Mouse (Mus musculus): ENCODE results near the gene Tmem159. TPM values are rescaled to one million over a fixed set of nuclear protein-coding genes. Genes with fewer than 3 reads are reported as not detected.

The Tmem159 gene
- polyA plus RNA-seq, 1 experiment from 2014 or later, result 27.4 TPM

- Histone ChIP-seq H3K27ac (no peak overlapping the region), H3K27me3 (no peaks in the 10 kb centered on the region), H3K4me3 (peak overlapping the region; percentile 61), H3K9me3 (no peaks in the 10 kb centered on the region), H3K36me3 (0 out of 2 replicates have a peak, but pooled peaks cover 2% of the 10 kb centered on the region), H3K9ac (peak overlapping the region; percentile 56), H3K4me2 (replicated peaks) (peak overlapping the region; percentile 77), H3K4me1 (no peaks in the 10 kb centered on the region)
- 3% methylated on average over 25 of the region's 25 CpGs for WGBS
- ATAC-seq (ENCODE audit: insufficient number of reproducible peaks, insufficient read depth, low FRiP score, low TSS enrichment), result no peak
Observed at GRCm38 (mm10) chr7:120103019-120103567, 940 bp downstream of the Tmem159 start.

GRCm38 (mm10) chr7:120104975-120105374 is 2.8 kb downstream of the Tmem159 start:
- no peaks in the 10 kb centered on the region for H3K4me1 ChIP-seq
- no peaks in the 10 kb centered on the region for H3K9me3 ChIP-seq
- ATAC-seq (ENCODE audit: insufficient number of reproducible peaks, insufficient read depth, low FRiP score, low TSS enrichment), result no peak
- no peak overlapping the region for H3K4me2 ChIP-seq (replicated peaks)
- WGBS, result 68% methylated on average over 3 of the region's 3 CpGs
- H3K4me3 ChIP-seq, result no peak overlapping the region
- H3K27me3 ChIP-seq, result no peaks in the 10 kb centered on the region
- no peak overlapping the region for H3K9ac ChIP-seq
- 0 out of 2 replicates have a peak, but pooled peaks cover 4% of the 10 kb centered on the region for H3K36me3 ChIP-seq
- no peak overlapping the region for H3K27ac ChIP-seq

- no peaks in the 10 kb centered on the region for H3K27me3 ChIP-seq
- H3K4me1 ChIP-seq, result no peaks in the 10 kb centered on the region
- ATAC-seq (ENCODE audit: insufficient number of reproducible peaks, insufficient read depth, low FRiP score, low TSS enrichment), result no peak
- no peak overlapping the region for H3K9ac ChIP-seq
- 0 out of 2 replicates have a peak, but pooled peaks cover 4% of the 10 kb centered on the region for H3K36me3 ChIP-seq
- H3K4me2 ChIP-seq (replicated peaks), result no peak overlapping the region
- no peaks in the 10 kb centered on the region for H3K9me3 ChIP-seq
- WGBS, result 74% methylated on average over 2 of the region's 2 CpGs
- H3K4me3 ChIP-seq, result no peak overlapping the region
- H3K27ac ChIP-seq, result no peak overlapping the region
Observed at GRCm38 (mm10) chr7:120106356-120106755, 4.2 kb downstream of the Tmem159 start.

- Histone ChIP-seq H3K4me3 (no peak overlapping the region), H3K9ac (no peak overlapping the region), H3K4me1 (no peaks in the 10 kb centered on the region), H3K27me3 (no peaks in the 10 kb centered on the region), H3K4me2 (replicated peaks) (no peak overlapping the region), H3K27ac (no peak overlapping the region), H3K36me3 (0 out of 2 replicates have a peak, but pooled peaks cover 4% of the 10 kb centered on the region), H3K9me3 (no peaks in the 10 kb centered on the region)
- WGBS, result 83% methylated on average over 5 of the region's 5 CpGs
- no peak for ATAC-seq (ENCODE audit: insufficient number of reproducible peaks, insufficient read depth, low FRiP score, low TSS enrichment)
Observed at GRCm38 (mm10) chr7:120109676-120110075, 7.5 kb downstream of the Tmem159 start.

- no peak overlapping the region for H3K4me3 ChIP-seq
- WGBS, result 69% methylated on average over 5 of the region's 5 CpGs
- H3K9me3 ChIP-seq, result no peaks in the 10 kb centered on the region
- peaks cover 10% of the 10 kb centered on the region; the same call in 1 of the 2 replicates for H3K4me1 ChIP-seq
- 0 out of 2 replicates have a peak overlapping the region, but pooled peaks have one; percentile 30 for H3K27ac ChIP-seq
- H3K4me2 ChIP-seq (replicated peaks), result no peak overlapping the region
- no peaks in the 10 kb centered on the region for H3K36me3 ChIP-seq
- 0 out of 2 replicates have a peak, but pooled peaks have one; percentile 35 for ATAC-seq (ENCODE audit: insufficient number of reproducible peaks, insufficient read depth, low FRiP score, low TSS enrichment)
- no peaks in the 10 kb centered on the region for H3K27me3 ChIP-seq
- H3K9ac ChIP-seq, result no peak overlapping the region
Observed at GRCm38 (mm10) chr7:120116976-120117375, 14.8 kb downstream of the Tmem159 start.

GRCm38 (mm10) chr7:120117529-120117928 is 15.4 kb downstream of the Tmem159 start:
- 42% methylated on average over 6 of the region's 6 CpGs for WGBS
- ATAC-seq (ENCODE audit: insufficient number of reproducible peaks, insufficient read depth, low FRiP score, low TSS enrichment), result no peak
- 0 out of 2 replicates have a peak overlapping the region, but pooled peaks have one; percentile 30 for H3K27ac ChIP-seq

GRCm38 (mm10) chr7:120123776-120124175 is 21.6 kb downstream of the Tmem159 start:
- Histone ChIP-seq H3K9me3 (no peaks in the 10 kb centered on the region), H3K4me2 (replicated peaks) (no peak overlapping the region), H3K27me3 (no peaks in the 10 kb centered on the region), H3K9ac (no peak overlapping the region), H3K4me3 (no peak overlapping the region), H3K36me3 (no peaks in the 10 kb centered on the region), H3K27ac (no peak overlapping the region), H3K4me1 (peaks cover 27% of the 10 kb centered on the region)
- 72% methylated on average over 4 of the region's 4 CpGs for WGBS
- no peak for ATAC-seq (ENCODE audit: insufficient number of reproducible peaks, insufficient read depth, low FRiP score, low TSS enrichment)

More at GRCm38 (mm10) chr7:120117529-120117928, 15.4 kb downstream of the Tmem159 start:
- no peak overlapping the region for H3K4me2 ChIP-seq (replicated peaks)
- H3K9me3 ChIP-seq, result no peaks in the 10 kb centered on the region
- no peak overlapping the region for H3K4me3 ChIP-seq
- H3K4me1 ChIP-seq, result peaks cover 10% of the 10 kb centered on the region; the same call in 1 of the 2 replicates
- no peaks in the 10 kb centered on the region for H3K27me3 ChIP-seq
- no peak overlapping the region for H3K9ac ChIP-seq
- no peaks in the 10 kb centered on the region for H3K36me3 ChIP-seq

GRCm38 (mm10) chr7:120124844-120125243 is 22.7 kb downstream of the Tmem159 start:
- no peaks in the 10 kb centered on the region for H3K9me3 ChIP-seq
- peak; percentile 52; the same call in 1 of the 2 replicates for ATAC-seq (ENCODE audit: insufficient number of reproducible peaks, insufficient read depth, low FRiP score, low TSS enrichment)
- 6% methylated on average over 3 of the region's 3 CpGs for WGBS
- H3K36me3 ChIP-seq, result no peaks in the 10 kb centered on the region
- no peak overlapping the region for H3K9ac ChIP-seq
- H3K4me3 ChIP-seq, result no peak overlapping the region
- peaks cover 27% of the 10 kb centered on the region for H3K4me1 ChIP-seq
- no peaks in the 10 kb centered on the region for H3K27me3 ChIP-seq
- no peak overlapping the region for H3K4me2 ChIP-seq (replicated peaks)
- H3K27ac ChIP-seq, result peak overlapping the region; percentile 69

GRCm38 (mm10) chr7:120126976-120127685 is 25.0 kb downstream of the Tmem159 start:
- H3K9ac ChIP-seq, result no peak overlapping the region
- H3K4me3 ChIP-seq, result no peak overlapping the region
- peaks cover 27% of the 10 kb centered on the region for H3K4me1 ChIP-seq
- WGBS, result 11% methylated on average over 5 of the region's 5 CpGs
- no peaks in the 10 kb centered on the region for H3K27me3 ChIP-seq
- ATAC-seq (ENCODE audit: insufficient number of reproducible peaks, insufficient read depth, low FRiP score, low TSS enrichment), result peak; percentile 70
- H3K4me2 ChIP-seq (replicated peaks), result no peak overlapping the region; the same call in 1 of the 2 replicates
- no peaks in the 10 kb centered on the region for H3K9me3 ChIP-seq
- no peaks in the 10 kb centered on the region for H3K36me3 ChIP-seq
- peak overlapping the region; percentile 80 for H3K27ac ChIP-seq

- Histone ChIP-seq H3K9ac (no peak overlapping the region), H3K27ac (peak overlapping the region; percentile 80), H3K4me2 (replicated peaks) (no peak overlapping the region), H3K36me3 (no peaks in the 10 kb centered on the region), H3K27me3 (no peaks in the 10 kb centered on the region), H3K9me3 (no peaks in the 10 kb centered on the region), H3K4me3 (no peak overlapping the region), H3K4me1 (peaks cover 27% of the 10 kb centered on the region)
- WGBS, result 11% methylated on average over 4 of the region's 4 CpGs
- peak; percentile 77 for ATAC-seq (ENCODE audit: insufficient number of reproducible peaks, insufficient read depth, low FRiP score, low TSS enrichment)
Observed at GRCm38 (mm10) chr7:120127686-120128059, 25.5 kb downstream of the Tmem159 start.

GRCm38 (mm10) chr7:120128951-120129350 is 26.8 kb downstream of the Tmem159 start:
- no peak overlapping the region for H3K9ac ChIP-seq
- peaks cover 27% of the 10 kb centered on the region for H3K4me1 ChIP-seq
- no peaks in the 10 kb centered on the region for H3K9me3 ChIP-seq
- no peak overlapping the region for H3K4me3 ChIP-seq
- no peaks in the 10 kb centered on the region for H3K36me3 ChIP-seq
- WGBS, result 73% methylated on average over 4 of the region's 4 CpGs
- 0 out of 2 replicates have a peak overlapping the region, but pooled peaks have one; percentile 80 for H3K27ac ChIP-seq
- no peaks in the 10 kb centered on the region for H3K27me3 ChIP-seq
- no peak overlapping the region for H3K4me2 ChIP-seq (replicated peaks)
- ATAC-seq (ENCODE audit: insufficient number of reproducible peaks, insufficient read depth, low FRiP score, low TSS enrichment), result no peak

GRCm38 (mm10) chr7:120142743-120143142 is 40.6 kb downstream of the Tmem159 start:
- Histone ChIP-seq H3K27ac (no peak overlapping the region), H3K27me3 (no peaks in the 10 kb centered on the region), H3K4me3 (no peak overlapping the region), H3K36me3 (no peaks in the 10 kb centered on the region), H3K4me1 (no peaks in the 10 kb centered on the region), H3K4me2 (replicated peaks) (no peak overlapping the region), H3K9me3 (no peaks in the 10 kb centered on the region), H3K9ac (no peak overlapping the region)
- 86% methylated on average over 1 of the region's 1 CpGs for WGBS
- no peak for ATAC-seq (ENCODE audit: insufficient number of reproducible peaks, insufficient read depth, low FRiP score, low TSS enrichment)

Data from embryonic facial prominence, embryonic 12.5 days (tissue).